Mouse (Mus musculus) MEL (cell line): ENCODE measurements at regions not wholly inside any gene's neighbourhood (a gene's known extent, or its start where the extent isn't known, plus 50 kb on each side); places are given as distances from the start of the nearest gene placed in this dataset.

Source experiments
- DNase-seq: peaks from one replicate; pipeline ENCODE4 v3.0.0; 2011; ENCODE audit warnings: low read depth, low spot score
- H3K27ac ChIP-seq: 2 replicates; pipeline ENCODE4 v1.5.1; 2012; ENCODE audit warnings: low read depth, mild to moderate bottlenecking, control low read depth, low read length, moderate library complexity; ENCODE audit not compliant: control insufficient read depth
- H3K27me3 ChIP-seq, 2 experiments: fragments of 150-350 bp in 1 of 2; sonication (generic) in 1 of 2; 2 replicates each; pipeline ENCODE4 v1.6.1; 2012; ENCODE audit warnings: low read length in 2 of 2, mild to moderate bottlenecking in 2 of 2, improper control_type of control experiment in 1 of 2, moderate library complexity in 1 of 2; ENCODE audit not compliant: insufficient read depth in 2 of 2, control insufficient read depth in 1 of 2
- H3K36me3 ChIP-seq, 2 experiments: 2 replicates each; pipeline ENCODE4 v1.6.1; 2012 to 2014; ENCODE audit warnings: low read length in 2 of 2, improper control_type of control experiment in 1 of 2, inconsistent platforms in 1 of 2, mild to moderate bottlenecking in 1 of 2; ENCODE audit not compliant: insufficient read depth in 2 of 2, control insufficient read depth in 1 of 2
- H3K4me1 ChIP-seq, 2 experiments: fragments of 150-350 bp in 1 of 2; sonication (generic) in 1 of 2; 2 replicates each; pipeline ENCODE4 v1.6.1; 2012; ENCODE audit warnings: low read length in 2 of 2, improper control_type of control experiment in 1 of 2, mild to moderate bottlenecking in 1 of 2; ENCODE audit not compliant: insufficient read depth in 2 of 2, control insufficient read depth in 1 of 2
- H3K4me3 ChIP-seq, 2 experiments: fragments of 150-350 bp in 1 of 2; sonication (generic) in 1 of 2; 2 replicates each; pipeline ENCODE4 v1.5.1; 2012; ENCODE audit warnings: low read depth in 2 of 2, low read length in 2 of 2, mild to moderate bottlenecking in 2 of 2, moderate library complexity in 2 of 2, control low read depth in 1 of 2, improper control_type of control experiment in 1 of 2; ENCODE audit not compliant: control insufficient read depth in 1 of 2, insufficient read depth in 1 of 2
- H3K79me2 ChIP-seq: 2 replicates; pipeline ENCODE4 v1.6.1; 2012; ENCODE audit warnings: mild to moderate bottlenecking, low read length, moderate library complexity; ENCODE audit not compliant: control insufficient read depth, poor library complexity, insufficient read depth
- H3K9ac ChIP-seq: 2 replicates; pipeline ENCODE4 v1.6.1; 2012; ENCODE audit warnings: low read depth, mild to moderate bottlenecking, control low read depth, low read length, moderate library complexity; ENCODE audit not compliant: control insufficient read depth, poor library complexity, severe bottlenecking
- H3K9me3 ChIP-seq: fragments of 150-350 bp; sonication (generic); replicated peaks from 2 replicates; pipeline ENCODE4 v1.6.1; 2012; ENCODE audit warnings: mild to moderate bottlenecking, low read length, improper control_type of control experiment, moderate library complexity; ENCODE audit not compliant: insufficient read depth
- CHD1 ChIP-seq: IDR thresholded peaks from 2 replicates; pipeline ENCODE4 v1.6.1; 2012; ENCODE audit warnings: low read depth, mild to moderate bottlenecking, inconsistent platforms, low read length, improper control_type of control experiment
- E2F4 ChIP-seq: IDR thresholded peaks from 2 replicates; pipeline ENCODE4 v1.6.1; 2011; ENCODE audit warnings: low read depth, low read length, improper control_type of control experiment, borderline replicate concordance
- EP300 ChIP-seq, 2 experiments: IDR thresholded peaks; 2 replicates each; pipeline ENCODE4 v1.6.1; 2011; ENCODE audit warnings: improper control_type of control experiment in 2 of 2, low read length in 2 of 2, low read depth in 1 of 2, mild to moderate bottlenecking in 1 of 2
- GABPA ChIP-seq: IDR thresholded peaks from 2 replicates; pipeline ENCODE4 v1.6.1; 2012; ENCODE audit warnings: low read depth, mild to moderate bottlenecking, inconsistent platforms, low read length, improper control_type of control experiment, moderate library complexity
- GATA1 ChIP-seq: IDR thresholded peaks from 2 replicates; pipeline ENCODE4 v1.6.1; 2011; ENCODE audit warnings: low read depth, low read length, improper control_type of control experiment
- HCFC1 ChIP-seq: IDR thresholded peaks from 2 replicates; pipeline ENCODE4 v1.6.1; 2012; ENCODE audit warnings: low read depth, mild to moderate bottlenecking, inconsistent platforms, low read length, improper control_type of control experiment, moderate library complexity
- KAT2A ChIP-seq: conservative IDR thresholded peaks from 2 replicates; pipeline ENCODE4 v1.6.1; 2012; ENCODE audit warnings: low read depth, low read length, improper control_type of control experiment, inconsistent platforms
- MAX ChIP-seq: IDR thresholded peaks from 2 replicates; pipeline ENCODE4 v1.6.1; 2011; ENCODE audit warnings: low read length, improper control_type of control experiment
- MAZ ChIP-seq: IDR thresholded peaks from 2 replicates; pipeline ENCODE4 v1.6.1; 2012; ENCODE audit warnings: low read depth, mild to moderate bottlenecking, inconsistent platforms, low read length, improper control_type of control experiment
- MEF2A ChIP-seq: IDR thresholded peaks from 2 replicates; pipeline ENCODE4 v1.6.1; 2014; ENCODE audit warnings: low read depth, mild to moderate bottlenecking, inconsistent platforms, low read length, improper control_type of control experiment; ENCODE audit not compliant: poor library complexity, insufficient replicate concordance, severe bottlenecking; ENCODE audit errors: extremely low read depth
- MXI1 ChIP-seq: IDR thresholded peaks from 2 replicates; pipeline ENCODE4 v1.6.1; 2011; ENCODE audit warnings: mild to moderate bottlenecking, low read depth, low read length, improper control_type of control experiment
- MYB ChIP-seq: IDR thresholded peaks from 2 replicates; pipeline ENCODE4 v1.6.1; 2011; ENCODE audit warnings: mild to moderate bottlenecking, low read depth, low read length, improper control_type of control experiment
- NELFE ChIP-seq: IDR thresholded peaks from 2 replicates; pipeline ENCODE4 v1.6.1; 2011; ENCODE audit warnings: low read depth, low read length, improper control_type of control experiment
- POLR2AphosphoS2 ChIP-seq: IDR thresholded peaks from 2 replicates; pipeline ENCODE4 v1.6.1; 2011; ENCODE audit warnings: low read length, improper control_type of control experiment
- POLR2AphosphoS5 ChIP-seq: IDR thresholded peaks from 2 replicates; pipeline ENCODE4 v1.6.1; 2012; ENCODE audit warnings: low read depth, borderline replicate concordance, mild to moderate bottlenecking, inconsistent platforms, low read length, moderate library complexity, mixed read lengths
- RAD21 ChIP-seq: IDR thresholded peaks from 2 replicates; pipeline ENCODE4 v1.6.1; 2011; ENCODE audit warnings: mild to moderate bottlenecking, low read depth, low read length, improper control_type of control experiment
- RCOR1 ChIP-seq: IDR thresholded peaks from 2 replicates; pipeline ENCODE4 v1.6.1; 2012; ENCODE audit warnings: low read depth, mild to moderate bottlenecking, inconsistent platforms, low read length, improper control_type of control experiment
- SIN3A ChIP-seq: IDR thresholded peaks from 2 replicates; pipeline ENCODE4 v1.6.1; 2012; ENCODE audit warnings: low read length, improper control_type of control experiment, inconsistent platforms
- TAL1 ChIP-seq: IDR thresholded peaks from 2 replicates; pipeline ENCODE4 v1.6.1; 2012; ENCODE audit warnings: mild to moderate bottlenecking, inconsistent platforms, low read length, moderate library complexity, mixed read lengths
- TCF12 ChIP-seq: IDR thresholded peaks from 2 replicates; pipeline ENCODE4 v1.6.1; 2014; ENCODE audit warnings: low read depth, mild to moderate bottlenecking, inconsistent platforms, low read length, improper control_type of control experiment, moderate library complexity
- USF2 ChIP-seq, 2 experiments: IDR thresholded peaks; 2 replicates each; pipeline ENCODE4 v1.6.1; 2011 to 2012; ENCODE audit warnings: improper control_type of control experiment in 2 of 2, low read length in 2 of 2, borderline replicate concordance in 1 of 2, inconsistent platforms in 1 of 2, low read depth in 1 of 2, mild to moderate bottlenecking in 1 of 2; ENCODE audit not compliant: insufficient read depth in 1 of 2
- ZKSCAN1 ChIP-seq: IDR thresholded peaks from 2 replicates; pipeline ENCODE4 v1.6.1; 2012; ENCODE audit warnings: low read depth, mild to moderate bottlenecking, inconsistent platforms, low read length, improper control_type of control experiment, moderate library complexity

DNA sequence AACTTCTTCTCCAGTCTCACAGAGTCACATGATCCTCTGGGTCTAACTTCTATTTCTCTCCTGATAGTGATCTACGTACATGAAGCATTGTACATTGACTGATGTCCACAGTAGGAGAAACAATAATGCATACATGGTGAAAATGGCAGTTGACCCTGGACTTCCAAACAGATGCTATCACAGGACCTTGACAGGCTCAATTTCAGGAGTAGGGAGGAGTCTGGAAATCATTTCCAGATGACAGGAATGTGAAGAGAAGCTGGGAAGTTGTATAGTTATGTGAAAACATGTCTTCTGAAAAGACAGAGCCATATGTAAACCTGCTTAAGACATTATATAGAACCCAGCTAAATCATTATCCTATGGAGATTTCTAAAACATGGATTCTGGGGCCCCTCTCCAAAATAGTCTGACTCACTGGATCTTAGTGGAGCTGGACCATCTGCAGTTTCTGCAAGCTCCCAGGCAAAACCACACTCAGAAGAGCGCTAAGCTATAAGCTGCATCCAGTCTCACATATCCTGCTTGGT lies 322.3 kb upstream of the Ldb2 start:
- H3K27me3 ChIP-seq = no peaks in the 10 kb centered on the region; a peak in 1 of 4 replicates
- no peaks in the 10 kb centered on the region for H3K79me2 ChIP-seq
- no peak for TF ChIP-seq MAX
- TF ChIP-seq MXI1 = no peak
- TF ChIP-seq MEF2A = no peak
- no peak for TF ChIP-seq EP300 (IDR thresholded peaks at IDR 0.05; ENCODE audit: low read depth in 1 of 2, low read length in 2 of 2)
- no peak for TF ChIP-seq MYB
- no peak for TF ChIP-seq RAD21
- no peak for TF ChIP-seq HCFC1
- no peak for TF ChIP-seq NELFE
- TF ChIP-seq USF2 (IDR thresholded peaks at IDR 0.05; ENCODE audit: borderline replicate concordance in 1 of 2, insufficient read depth in 1 of 2, low read depth in 1 of 2, low read length in 2 of 2) = no peak
- no peak for TF ChIP-seq ZKSCAN1
- TF ChIP-seq KAT2A = no peak
- TF ChIP-seq POLR2AphosphoS5 = no peak
- no peak for TF ChIP-seq MAZ
- TF ChIP-seq GABPA = no peak
- DNase-seq = no peak
- H3K4me1 ChIP-seq = no peaks in the 10 kb centered on the region
- H3K9me3 ChIP-seq = no peaks in the 10 kb centered on the region; the same call in 1 of the 2 replicates
- no peak overlapping the region for H3K27ac ChIP-seq
- no peak overlapping the region for H3K4me3 ChIP-seq
- H3K9ac ChIP-seq = no peak overlapping the region
- H3K36me3 ChIP-seq = no peaks in the 10 kb centered on the region

DNA sequence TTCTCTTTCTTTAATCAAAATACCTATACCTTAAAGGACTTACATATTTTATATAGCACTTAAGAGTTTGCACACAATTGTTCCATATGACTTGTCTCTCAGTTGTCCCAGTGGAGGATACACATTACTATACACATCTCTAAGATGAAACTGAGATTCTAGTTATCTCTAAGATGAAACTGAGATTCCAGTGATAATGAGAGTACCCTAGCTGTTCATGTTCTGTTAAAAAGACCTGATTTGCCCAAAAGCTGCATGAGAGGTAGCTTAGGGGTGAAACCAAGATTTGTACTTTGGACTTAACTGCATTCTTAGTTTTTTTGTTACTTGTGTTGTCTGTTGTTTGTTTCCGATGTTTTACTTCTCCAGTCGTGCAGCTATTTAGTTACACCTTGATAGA lies 320.3 kb upstream of the Ldb2 start:
- Histone ChIP-seq H3K27me3 (no peaks in the 10 kb centered on the region; a peak in 1 of 4 replicates), H3K9me3 (no peaks in the 10 kb centered on the region; the same call in 1 of the 2 replicates), H3K27ac (no peak overlapping the region), H3K4me3 (no peak overlapping the region), H3K36me3 (no peaks in the 10 kb centered on the region), H3K4me1 (no peaks in the 10 kb centered on the region), H3K9ac (no peak overlapping the region), H3K79me2 (no peaks in the 10 kb centered on the region)
- TF ChIP-seq POLR2AphosphoS5 (no peak), RCOR1 (no peak), E2F4 (no peak), CHD1 (no peak), ZKSCAN1 (no peak), MXI1 (no peak), TAL1 (no peak), GATA1 (no peak), POLR2AphosphoS2 (no peak), TCF12 (no peak), EP300 (IDR thresholded peaks at IDR 0.05; ENCODE audit: low read depth in 1 of 2, low read length in 2 of 2) (no peak), SIN3A (no peak), KAT2A (no peak), GABPA (no peak)
- DNase-seq = no peak
